Mouse (Mus musculus) G1E-ER4 (cell line): ENCODE results near the gene Sorbs1. TPM values are rescaled to one million over a fixed set of nuclear protein-coding genes. Genes with fewer than 3 reads are reported as not detected.

ENCODE experiments used
- GATA1 ChIP-seq: IDR thresholded peaks from one replicate; pipeline ENCODE4 v1.8.0; 2012; ENCODE audit warnings: low read length, inconsistent platforms
- polyA plus RNA-seq: library from polyadenylated mRNA; stranded (reverse); fragments of >175 nt; gene quantifications from 2 replicates; pipeline ENCODE4 v1.2.3, GENCODE M21; 2012

The Sorbs1 gene
- polyA plus RNA-seq, 1 experiment, result 12.8 TPM

GRCm38 (mm10) chr19:40284704-40285103 is 228.9 kb downstream of the Sorbs1 start:
- no peak for TF ChIP-seq GATA1

- no peak for TF ChIP-seq GATA1
Observed at GRCm38 (mm10) chr19:40283415-40283814, 230.2 kb downstream of the Sorbs1 start.

- no peak for TF ChIP-seq GATA1
Observed at GRCm38 (mm10) chr19:40278372-40279023, 235.1 kb downstream of the Sorbs1 start.

DNA sequence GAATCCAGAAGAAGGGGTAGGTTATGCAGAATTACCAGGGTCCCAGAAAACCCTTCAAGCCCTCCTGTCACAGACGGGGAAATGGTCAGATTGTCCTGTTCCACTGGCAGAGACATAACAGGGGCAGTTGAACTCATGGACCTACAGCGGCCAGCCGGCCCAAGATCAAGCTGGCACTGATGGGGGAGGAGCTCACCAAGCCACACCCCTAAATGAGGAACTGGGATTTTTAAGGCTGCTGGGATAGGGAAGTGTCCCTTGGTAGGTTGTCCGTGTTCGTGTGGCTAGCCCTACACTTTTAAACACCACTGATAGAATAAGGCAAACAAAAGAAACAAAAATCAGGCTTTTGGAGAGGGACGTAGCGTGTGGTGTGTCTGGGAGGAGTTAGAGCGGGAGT is 236.1 kb downstream of the Sorbs1 start:
- TF ChIP-seq GATA1, result no peak

DNA sequence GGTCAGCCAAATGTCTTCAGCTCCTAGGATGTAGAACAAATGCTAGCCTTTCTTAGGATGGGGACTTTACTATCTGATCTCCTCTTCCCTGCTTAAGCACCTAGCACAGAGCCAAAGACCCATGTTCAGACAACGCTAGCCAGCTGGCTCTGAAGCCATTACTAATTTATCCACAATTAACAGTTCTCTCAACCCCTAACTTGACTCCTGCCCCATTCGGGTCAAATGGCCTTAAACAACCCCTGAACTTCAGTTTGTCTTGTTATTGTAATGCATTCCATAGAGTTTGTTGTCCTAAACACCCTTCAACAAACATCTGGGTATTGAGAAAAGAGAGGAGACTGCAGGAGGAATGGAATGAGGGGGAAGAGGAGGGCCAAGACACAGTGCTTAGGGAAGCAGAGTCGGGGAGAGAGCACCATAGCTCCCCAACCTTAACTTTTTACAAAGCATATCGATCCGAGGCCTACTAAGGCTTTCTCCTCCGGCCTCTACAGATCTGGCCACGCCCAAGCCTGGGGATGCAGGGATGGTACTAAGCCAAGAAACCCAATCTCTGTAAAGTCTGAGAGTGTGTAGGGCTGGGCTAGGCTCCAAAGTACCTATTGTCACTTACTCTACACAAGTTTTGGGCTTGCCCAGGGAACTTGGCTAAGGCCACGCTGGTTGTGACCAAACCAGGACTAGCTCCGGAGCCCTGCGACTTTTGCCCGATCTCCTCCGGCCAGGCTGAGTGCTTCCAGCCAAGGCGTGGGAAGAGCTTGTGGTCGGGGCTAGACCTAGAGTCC is 238.0 kb downstream of the Sorbs1 start:
- no peak for TF ChIP-seq GATA1

GRCm38 (mm10) chr19:40272674-40273073 is 240.9 kb downstream of the Sorbs1 start:
- TF ChIP-seq GATA1, result no peak

DNA sequence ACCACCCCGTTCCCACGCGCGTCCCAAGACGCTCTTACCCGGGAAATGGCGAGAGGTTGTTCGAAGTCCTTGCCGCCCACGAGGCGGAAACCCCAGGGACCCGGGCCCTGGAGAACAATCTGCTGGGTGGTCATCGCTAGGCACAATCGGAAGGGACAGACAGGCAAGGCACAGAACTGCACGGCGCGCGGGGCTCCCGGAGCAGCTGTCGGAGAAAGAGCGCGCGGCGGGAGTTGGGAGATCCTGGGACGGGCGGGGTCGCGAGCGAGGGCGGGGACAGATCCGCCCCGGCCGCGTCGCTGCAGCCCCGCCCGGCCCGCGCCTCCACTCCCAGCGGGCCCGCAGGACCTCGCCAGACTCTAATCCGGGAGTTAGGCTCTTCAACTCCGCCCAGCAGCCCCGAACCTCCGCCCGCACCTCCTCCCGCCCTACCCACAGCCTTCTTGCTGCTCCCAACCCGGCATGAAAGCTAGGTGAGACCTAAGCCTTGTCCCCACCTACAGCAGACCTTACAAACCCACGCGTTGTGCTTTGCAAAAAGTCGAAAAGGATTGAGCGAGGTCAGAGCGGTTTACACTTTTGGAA is 242.2 kb downstream of the Sorbs1 start, which contains the start of gene Pdlim1:
Gene Pdlim1, minus strand, starts transcription at position 535 of the 585 bp plus-strand sequence.
- no peak for TF ChIP-seq GATA1

DNA sequence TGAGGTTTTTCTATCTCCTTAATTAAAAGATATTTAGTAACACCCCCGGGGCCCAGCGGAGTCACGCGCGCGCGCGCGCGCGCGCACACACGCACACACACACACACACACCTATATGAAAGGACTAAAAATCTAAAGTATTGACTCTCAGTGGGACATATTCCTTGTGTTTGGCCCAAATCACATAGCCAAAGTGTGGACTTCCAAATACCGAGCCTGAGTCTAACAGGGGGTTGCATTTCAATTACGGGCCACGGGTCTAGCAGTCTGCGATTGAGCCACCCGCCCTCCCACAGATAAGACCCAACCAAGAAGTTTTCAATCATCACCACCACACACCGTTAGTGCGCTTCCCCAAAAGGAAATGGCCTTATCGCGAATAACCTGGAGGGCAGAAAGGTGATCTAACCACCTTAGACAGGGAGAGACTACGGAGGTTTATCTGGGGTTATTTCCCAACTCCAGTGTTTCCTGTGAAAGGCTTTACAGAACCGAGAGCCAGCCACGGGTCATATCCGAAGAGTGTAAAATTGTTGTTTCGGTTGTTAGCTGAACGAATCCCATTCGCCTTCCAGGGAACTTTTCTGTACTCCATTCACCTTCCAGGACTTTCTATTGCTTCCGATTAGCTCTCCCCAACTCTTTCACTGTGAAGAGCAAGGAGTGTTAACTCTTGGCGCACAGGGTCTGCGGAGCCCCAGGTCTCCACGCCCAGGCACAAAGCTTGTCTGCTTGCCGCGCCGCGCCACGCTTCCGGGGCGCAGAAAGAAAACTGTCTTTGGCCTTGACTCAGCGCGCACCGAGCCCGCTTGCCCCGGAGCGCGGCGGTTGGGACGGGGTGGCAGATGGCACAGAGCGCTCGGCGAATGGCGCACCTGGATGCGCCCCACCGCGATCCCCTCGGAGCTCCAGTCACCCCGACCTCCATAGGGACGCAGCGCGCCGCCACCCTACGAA is 242.9 kb downstream of the Sorbs1 start:
- no peak for TF ChIP-seq GATA1

DNA sequence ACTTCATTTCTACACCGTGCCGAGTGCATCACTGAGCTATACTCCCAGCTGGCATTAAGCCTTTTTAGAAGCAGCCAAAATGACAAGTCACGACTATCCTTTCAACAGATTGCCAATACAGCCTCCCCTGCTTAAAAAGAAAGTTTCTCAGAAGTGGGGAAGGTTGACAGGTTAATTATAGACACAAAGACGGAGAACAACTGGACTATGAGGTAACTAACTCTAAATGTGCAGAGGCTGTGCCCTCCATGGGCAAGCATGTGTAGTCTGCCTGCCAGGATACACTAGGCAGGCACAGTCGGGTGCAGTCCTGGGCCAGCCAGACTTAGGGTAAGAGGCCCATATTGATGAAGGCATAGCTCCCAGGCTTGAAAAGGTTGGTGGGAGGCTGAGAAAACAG is 244.1 kb downstream of the Sorbs1 start:
- TF ChIP-seq GATA1, result no peak

DNA sequence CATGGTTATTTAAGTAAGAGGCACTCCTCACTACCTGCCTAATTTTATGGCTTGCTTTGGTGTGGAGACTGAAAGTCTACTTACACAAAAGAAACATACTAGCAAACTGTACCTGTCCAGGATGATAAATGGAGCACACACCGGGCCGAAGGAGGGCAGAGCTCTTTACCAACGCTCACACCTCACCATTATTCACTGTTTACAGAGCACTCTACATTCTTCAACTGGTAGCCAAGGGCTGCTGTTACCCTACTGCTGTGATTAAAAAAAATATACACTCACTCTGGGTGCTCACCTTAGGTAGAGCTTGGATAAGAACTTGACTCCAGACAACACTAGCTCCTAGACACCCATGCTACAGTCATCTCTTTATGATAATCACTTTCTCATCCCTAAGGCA is 245.1 kb downstream of the Sorbs1 start:
- TF ChIP-seq GATA1, result no peak

DNA sequence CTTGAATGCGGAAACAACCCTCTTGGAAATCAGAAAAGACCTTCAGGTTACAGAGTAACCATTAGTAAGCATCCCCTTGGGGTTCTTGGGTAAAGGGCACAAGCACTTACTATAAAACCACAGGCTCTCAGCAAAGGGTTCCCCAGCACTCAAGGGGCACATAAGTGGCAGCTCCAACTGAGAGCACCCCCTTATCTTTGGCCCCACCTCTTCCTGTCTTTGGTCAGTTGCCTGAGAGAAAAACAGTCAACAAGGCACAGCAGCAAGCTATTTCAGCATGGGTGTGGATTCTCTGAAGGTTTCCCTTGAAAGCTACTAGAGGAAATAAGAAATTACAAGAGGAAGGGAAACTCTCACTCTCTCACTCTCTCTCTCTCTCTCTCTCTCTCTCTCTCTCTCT is 246.2 kb downstream of the Sorbs1 start:
- no peak for TF ChIP-seq GATA1

DNA sequence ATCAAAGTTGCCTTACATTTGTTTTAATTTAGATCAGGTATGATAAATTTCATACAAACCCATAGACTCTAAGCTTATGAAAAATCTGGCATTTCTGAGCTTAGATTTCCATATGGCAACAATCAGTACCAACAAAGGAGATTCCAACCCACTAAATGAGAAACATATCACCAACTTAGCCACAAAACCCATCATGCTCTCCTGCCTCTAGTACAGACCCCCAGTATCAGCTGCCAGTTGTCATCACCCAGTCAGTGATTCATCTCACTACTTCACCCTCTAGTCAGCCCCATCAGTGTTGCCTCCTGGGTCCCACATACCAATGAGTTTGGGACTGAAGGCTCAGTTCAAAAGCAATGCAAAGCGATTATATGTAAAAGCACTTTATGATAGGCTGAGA is 254.1 kb downstream of the Sorbs1 start:
- TF ChIP-seq GATA1, result no peak

DNA sequence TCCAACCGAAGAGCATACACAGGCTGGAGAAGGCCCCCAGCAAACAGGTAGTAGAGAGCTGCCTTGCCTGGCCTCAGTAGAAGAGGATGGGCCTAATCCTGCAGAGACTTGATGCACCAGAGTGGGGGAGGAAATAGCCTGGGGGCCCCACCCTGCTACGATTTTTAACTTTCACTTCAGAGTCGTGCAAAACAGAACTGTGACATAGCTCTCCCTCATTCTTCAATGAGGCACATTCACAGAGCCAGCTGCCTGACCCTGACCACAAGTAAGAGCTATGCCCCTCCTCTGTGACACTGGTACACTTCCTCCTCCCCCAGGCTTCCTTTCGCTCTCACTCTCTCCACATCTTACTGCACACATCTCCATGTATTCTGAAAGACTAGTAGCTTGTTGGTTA is 256.2 kb downstream of the Sorbs1 start:
- TF ChIP-seq GATA1, result no peak

DNA sequence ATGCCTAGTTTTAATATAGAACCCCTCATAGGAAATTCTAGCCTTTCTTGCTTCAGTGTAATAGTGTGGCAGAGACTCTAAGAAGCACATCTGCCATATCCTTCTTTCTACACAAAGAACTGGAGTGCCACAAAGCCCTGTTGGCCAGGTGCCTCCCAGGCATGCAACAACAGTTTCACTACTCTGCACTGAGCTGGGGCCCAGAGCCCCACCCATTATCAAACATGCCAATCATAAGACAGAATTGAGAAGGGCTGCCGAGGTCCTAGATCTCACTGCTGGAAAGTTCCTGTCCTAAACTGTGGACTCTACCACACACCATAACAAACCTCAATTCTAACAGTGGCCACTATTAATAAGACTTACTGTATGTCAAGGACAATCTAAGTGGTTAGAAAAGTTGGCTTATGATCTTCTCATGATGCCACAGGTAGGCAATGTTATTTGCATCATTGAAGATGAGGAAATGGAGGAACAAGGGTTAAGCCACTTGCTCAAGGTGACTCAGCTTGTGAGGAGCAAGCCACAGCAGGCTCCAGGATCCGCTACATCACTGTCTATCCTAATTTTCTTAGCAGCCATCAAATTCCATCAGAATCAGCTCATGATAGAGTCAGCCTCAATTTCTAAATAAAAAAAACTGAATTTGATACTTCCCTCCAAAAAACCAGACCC is 257.1 kb downstream of the Sorbs1 start:
- TF ChIP-seq GATA1, result no peak

DNA sequence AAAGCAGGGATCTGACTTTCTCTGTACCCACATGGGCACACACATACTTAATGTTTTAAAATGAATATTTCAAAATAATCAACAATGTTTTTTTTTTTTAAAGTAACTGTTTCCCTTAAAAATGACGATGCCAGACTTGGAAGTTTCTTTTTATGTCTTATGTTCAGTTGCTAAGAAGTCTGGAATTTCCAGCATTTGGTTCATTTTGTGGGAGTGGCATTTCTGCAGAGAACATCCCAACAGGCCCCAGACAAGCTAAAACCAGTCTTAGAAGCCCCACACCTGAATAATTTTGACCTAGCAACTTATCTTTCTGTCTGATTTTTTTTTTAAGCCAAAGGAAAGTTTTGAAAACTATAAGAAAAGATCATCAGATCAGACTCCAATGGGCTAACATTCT is 258.0 kb downstream of the Sorbs1 start:
- TF ChIP-seq GATA1, result no peak
